ENCODE assay signal across 11 mouse cellular contexts in the genomic region with DNA sequence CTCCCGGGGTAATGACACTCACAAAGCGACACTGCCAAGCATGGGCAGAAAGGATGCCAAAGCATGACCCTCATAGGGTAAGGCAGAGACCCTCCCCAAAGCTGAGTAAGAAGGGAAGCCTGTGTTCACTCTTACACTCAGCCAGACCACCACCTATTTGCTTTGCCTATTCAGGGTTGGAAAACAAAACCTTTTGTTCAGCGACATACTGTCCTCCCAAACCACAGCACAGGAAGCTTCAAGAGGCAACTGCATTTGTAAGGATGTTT. TPM values are rescaled to one million over a fixed set of nuclear protein-coding genes. Genes with fewer than 3 reads are reported as not detected.
A peak's percentile ranks its signal among the peaks of the same experiment; 100 is the strongest.
DNase-seq lines count a peak whose midpoint lies in the region; ATAC-seq and TF ChIP-seq lines count a peak whose summit lies in the region.
"Had no signal": no experiment of that assay in that cellular context is flagged by ENCODE, and none has a peak within 500 bp of the region (broad histone marks: within the 10 kb centered on the region; RNA-seq: fewer than 3 reads in every experiment).

No protein-coding gene starts in this region.

- WGBS in heart, postnatal 0 days: 31% methylated on average over 3 of the region's 3 CpGs
- WGBS in forebrain, embryonic 11.5 days: 12% methylated on average over 3 of the region's 3 CpGs
- WGBS in intestine, embryonic 16.5 days: 39% methylated on average over 3 of the region's 3 CpGs
- 9% methylated on average over 3 of the region's 3 CpGs for WGBS in neural tube, embryonic 13.5 days

- no peaks in the 10 kb centered on the region for H3K36me3 ChIP-seq in heart, postnatal 0 days (replicated peaks; ENCODE audit: control insufficient read depth, insufficient read depth, low read length)
- H3K36me3 ChIP-seq in forebrain, embryonic 11.5 days (ENCODE audit: control insufficient read depth, insufficient read depth, low read length): no peaks in the 10 kb centered on the region
- H3K36me3 ChIP-seq in intestine, embryonic 16.5 days (ENCODE audit: control insufficient read depth, insufficient read depth, low read length): no peaks in the 10 kb centered on the region
- H3K36me3 ChIP-seq in neural tube, embryonic 13.5 days: no peaks in the 10 kb centered on the region
- H3K36me3 ChIP-seq: liver, embryonic 15.5 days had no signal

- no peaks in the 10 kb centered on the region for H3K9me3 ChIP-seq in heart, postnatal 0 days (replicated peaks; ENCODE audit: control insufficient read depth, low read length)
- no peaks in the 10 kb centered on the region for H3K9me3 ChIP-seq in forebrain, embryonic 11.5 days (ENCODE audit: control insufficient read depth, low read length)
- H3K9me3 ChIP-seq in intestine, embryonic 16.5 days (ENCODE audit: control insufficient read depth, low read length): no peaks in the 10 kb centered on the region
- H3K9me3 ChIP-seq in neural tube, embryonic 13.5 days: no peaks in the 10 kb centered on the region
- H3K9me3 ChIP-seq: liver, embryonic 15.5 days had no signal

- peak overlapping the region; percentile 50; the same call in 1 of the 2 replicates for H3K4me3 ChIP-seq in heart, postnatal 0 days (ENCODE audit: low read depth, low read length)
- H3K4me3 ChIP-seq in forebrain, embryonic 11.5 days (ENCODE audit: low read depth, low read length): peak overlapping the region; percentile 40; the same call in 1 of the 2 replicates
- H3K4me3 ChIP-seq in intestine, embryonic 16.5 days (ENCODE audit: low read length): no peak overlapping the region
- H3K4me3 ChIP-seq in neural tube, embryonic 13.5 days: 0 out of 2 replicates have a peak overlapping the region, but pooled peaks have one; percentile 38

- H3K9ac ChIP-seq in heart, postnatal 0 days (replicated peaks; ENCODE audit: low read depth, low read length): no peak overlapping the region
- H3K9ac ChIP-seq in forebrain, embryonic 11.5 days (ENCODE audit: low read length): peak overlapping the region; percentile 71; the same call in 1 of the 2 replicates
- H3K9ac ChIP-seq in intestine, embryonic 16.5 days (ENCODE audit: low read depth, low read length): peak overlapping the region; percentile 66; the same call in 1 of the 2 replicates
- H3K9ac ChIP-seq in neural tube, embryonic 13.5 days: peak overlapping the region; percentile 68
- H3K9ac ChIP-seq: liver, embryonic 15.5 days had no signal

- H3K27ac ChIP-seq in heart, postnatal 0 days (ENCODE audit: low read depth): no peak overlapping the region
- H3K27ac ChIP-seq in forebrain, embryonic 11.5 days (ENCODE audit: low read depth, low read length): no peak overlapping the region
- no peak overlapping the region for H3K27ac ChIP-seq in intestine, embryonic 16.5 days (ENCODE audit: low read length)
- peak overlapping the region; percentile 89 for H3K27ac ChIP-seq in neural tube, embryonic 13.5 days (replicated peaks)
- H3K27ac ChIP-seq: liver, embryonic 15.5 days had no signal

- peak overlapping the region; percentile 87; the same call in 1 of the 2 replicates for H3K4me2 ChIP-seq in heart, postnatal 0 days (ENCODE audit: low read depth, low read length)
- peak overlapping the region; percentile 90; the same call in 1 of the 2 replicates for H3K4me2 ChIP-seq in forebrain, embryonic 11.5 days (ENCODE audit: low read depth, low read length, severe bottlenecking)
- peak overlapping the region; percentile 89; the same call in 1 of the 2 replicates for H3K4me2 ChIP-seq in intestine, embryonic 16.5 days (ENCODE audit: low read depth, low read length)
- peak overlapping the region; percentile 69 for H3K4me2 ChIP-seq in neural tube, embryonic 13.5 days

- peaks cover 56% of the 10 kb centered on the region for H3K27me3 ChIP-seq in heart, postnatal 0 days (ENCODE audit: control insufficient read depth, insufficient read depth, low read length)
- peaks cover 25% of the 10 kb centered on the region for H3K27me3 ChIP-seq in forebrain, embryonic 11.5 days (ENCODE audit: control insufficient read depth, insufficient read depth, low read length)
- peaks cover 44% of the 10 kb centered on the region for H3K27me3 ChIP-seq in intestine, embryonic 16.5 days (replicated peaks; ENCODE audit: control insufficient read depth, insufficient read depth, low read length)
- H3K27me3 ChIP-seq in neural tube, embryonic 13.5 days: peaks cover 32% of the 10 kb centered on the region

- no peak for TF ChIP-seq EP300 in heart, postnatal 0 days (IDR thresholded peaks at IDR 0.05; ENCODE audit: low read depth)

- DNase-seq in heart, postnatal 0 days (ENCODE audit: low spot score): no peak
- DNase-seq in heart, adult 11 months: no peak
- DNase-seq in forebrain, embryonic 11.5 days (ENCODE audit: low spot score): no peak
- no peak for DNase-seq in gastrocnemius, postnatal 25 days
- no peak for DNase-seq in lung, adult 18-20 months
- DNase-seq in testis, postnatal 14 days (ENCODE audit: low spot score): no peak
- DNase-seq: thymus, adult 2 months had no signal

- no peak for TF ChIP-seq CTCF in heart, postnatal 0 days (IDR thresholded peaks at IDR 0.05; ENCODE audit: low read depth)

- ATAC-seq in heart, postnatal 0 days (ENCODE audit: insufficient read depth, low read depth): no peak
- 0 out of 2 replicates have a peak, but pooled peaks have one; percentile 10 for ATAC-seq in forebrain, embryonic 11.5 days (replicated peaks; ENCODE audit: low FRiP score)
- no peak for ATAC-seq in intestine, embryonic 16.5 days
- peak; percentile 32; the same call in 1 of the 2 replicates for ATAC-seq in neural tube, embryonic 13.5 days (ENCODE audit: low read depth)
- ATAC-seq: activated CD4-positive, CD25-positive, alpha-beta regulatory T cell, adult 4 months had no signal

- no peaks in the 10 kb centered on the region for H3K4me1 ChIP-seq in heart, postnatal 0 days (ENCODE audit: control insufficient read depth, insufficient read depth)
- peaks cover 5% of the 10 kb centered on the region; the same call in 1 of the 2 replicates for H3K4me1 ChIP-seq in forebrain, embryonic 11.5 days (replicated peaks; ENCODE audit: control insufficient read depth, insufficient read depth, low read length)
- H3K4me1 ChIP-seq in intestine, embryonic 16.5 days (ENCODE audit: control insufficient read depth, insufficient read depth, low read length): peaks cover 3% of the 10 kb centered on the region
- peaks cover 31% of the 10 kb centered on the region for H3K4me1 ChIP-seq in neural tube, embryonic 13.5 days (replicated peaks)
- H3K4me1 ChIP-seq: liver, embryonic 15.5 days had no signal

RNA-seq across cellular contexts. Expression of a gene that starts 19.5 kb away (rescaled TPM):
- total RNA-seq in heart, postnatal 0 days (2014; rRNA removed; ENCODE audit: low replicate concordance): 15.7 and 18.2 TPM in 2 replicates
- 10.0 and 10.1 TPM in 2 replicates for polyA plus RNA-seq in heart, postnatal 0 days (2015; fragmentation: Nextera tagmentation; extraction: Ambion mirVana)
- polyA plus RNA-seq in forebrain, embryonic 11.5 days (2014; fragmentation: Nextera tagmentation; extraction: Ambion mirVana): 20.5 and 23.3 TPM in 2 replicates
- polyA plus RNA-seq in intestine, embryonic 16.5 days (2015; fragmentation: Nextera tagmentation; extraction: Ambion mirVana): 20.2 and 22.1 TPM in 2 replicates
- 36.1 and 41.0 TPM in 2 replicates for polyA plus RNA-seq in neural tube, embryonic 13.5 days (2015; fragmentation: Nextera tagmentation; extraction: Ambion mirVana)
- total RNA-seq in gastrocnemius, postnatal 25 days (2021): 10 to 100 TPM in 1 of 2 experiments, 1 to 10 TPM in 1; 9.4 to 11.7 TPM

Comparison
In these comparisons a context has a peak if more than half of its experiments do, and no peak if none do; other contexts are left out.
1. ATAC-seq: peak in forebrain, embryonic 11.5 days (single experiment) and neural tube, embryonic 13.5 days (single experiment); none in heart, postnatal 0 days (single experiment) and intestine, embryonic 16.5 days (single experiment).
2. Peak in every context shown above with its lines, with median percentiles within 50 percentile points of each other: H3K4me2 ChIP-seq.